Mouse (Mus musculus): ENCODE data around the gene Exoc2.

- TF ChIP-seq CTCF (IDR thresholded peaks at IDR 0.05; ENCODE audit: low read depth): peak; percentile 85
- TF ChIP-seq EP300 (optimal IDR thresholded peaks at IDR 0.05): no peak
Observed at GRCm38 (mm10) chr13:30993819-30994218, 19.9 kb upstream of the Exoc2 start.
